Mouse (Mus musculus) adrenal gland, adult (tissue): ENCODE results near the gene Mgat4a.
A peak's percentile ranks its signal among the peaks of the same experiment; 100 is the strongest.

Source experiments
- DNase-seq, 2 experiments: peaks; one replicate each; pipeline ENCODE4 v3.0.0; 2022 to 2023; ENCODE audit warnings: low spot score in 1 of 2; ENCODE audit not compliant: inconsistent age in 2 of 2

The Mgat4a gene

DNA sequence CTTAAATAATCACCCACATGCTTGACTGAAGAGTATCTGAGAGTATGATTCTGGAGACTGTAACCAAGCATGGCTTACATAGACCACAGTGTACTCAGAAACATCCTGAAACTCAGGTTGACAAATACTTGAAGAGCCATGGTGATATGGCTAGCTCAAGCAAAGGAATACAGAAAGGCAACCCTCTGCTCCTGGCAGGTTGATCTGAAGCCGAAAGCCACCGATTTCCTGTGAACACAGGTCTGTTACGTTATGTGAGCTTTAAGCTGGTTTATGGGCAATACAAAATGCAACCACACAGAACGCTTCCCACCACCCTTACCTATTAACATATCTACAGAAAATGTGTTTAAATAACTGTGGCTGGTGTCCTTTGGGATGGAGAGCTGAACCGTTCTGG, 71.8 kb downstream of the Mgat4a start:
- no peak for DNase-seq

DNA sequence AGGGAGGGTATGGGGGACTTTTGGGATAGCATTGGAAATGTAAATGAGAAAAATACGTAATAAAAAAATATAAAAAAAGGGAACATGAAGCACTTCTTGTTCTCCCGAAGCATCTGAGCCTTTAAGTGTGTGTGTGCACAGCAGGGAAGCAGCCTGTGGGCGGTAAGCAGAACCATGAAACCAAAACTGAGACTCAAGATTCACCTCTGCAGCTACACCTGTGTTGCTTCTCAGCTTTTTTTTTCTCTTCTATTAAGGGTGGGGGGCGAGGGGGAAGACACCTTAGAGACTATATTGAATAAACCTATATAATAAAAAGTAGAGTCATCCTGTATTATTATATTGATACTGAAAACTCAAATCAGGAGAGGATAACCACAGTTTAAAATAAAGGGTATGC, 73.0 kb downstream of the Mgat4a start:
- no peak for DNase-seq

DNA sequence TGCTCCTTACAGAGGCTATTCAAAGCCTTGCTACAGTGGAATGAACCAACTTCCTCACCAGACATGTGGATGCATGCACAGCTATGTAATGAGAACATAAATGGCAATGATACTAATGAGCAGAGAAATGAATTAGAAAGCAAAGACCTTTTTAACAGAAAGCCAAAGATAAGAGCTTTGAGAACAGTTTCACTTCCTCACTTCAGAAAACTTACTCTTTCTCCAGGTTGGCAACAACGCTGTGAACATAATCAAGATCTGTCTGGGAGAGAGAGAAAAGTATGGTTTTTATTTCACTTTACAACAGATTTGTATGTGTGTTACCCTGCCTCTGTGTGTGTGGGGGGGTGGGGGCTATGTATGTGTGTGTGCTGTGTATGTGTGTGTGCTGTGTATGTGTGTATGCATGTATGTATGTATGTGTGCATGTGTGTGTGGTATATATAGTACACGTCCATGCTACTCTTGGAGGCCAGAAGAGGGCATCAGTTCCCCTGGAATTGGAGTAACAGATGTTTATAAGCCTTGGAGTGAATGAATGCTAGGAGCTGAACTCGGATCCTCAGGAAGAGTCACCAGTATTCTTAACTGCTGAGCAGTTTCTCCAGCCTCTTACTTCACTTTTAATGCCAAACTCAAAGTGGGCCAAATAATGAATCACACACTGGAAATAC, 74.4 kb downstream of the Mgat4a start:
- DNase-seq: no peak

DNA sequence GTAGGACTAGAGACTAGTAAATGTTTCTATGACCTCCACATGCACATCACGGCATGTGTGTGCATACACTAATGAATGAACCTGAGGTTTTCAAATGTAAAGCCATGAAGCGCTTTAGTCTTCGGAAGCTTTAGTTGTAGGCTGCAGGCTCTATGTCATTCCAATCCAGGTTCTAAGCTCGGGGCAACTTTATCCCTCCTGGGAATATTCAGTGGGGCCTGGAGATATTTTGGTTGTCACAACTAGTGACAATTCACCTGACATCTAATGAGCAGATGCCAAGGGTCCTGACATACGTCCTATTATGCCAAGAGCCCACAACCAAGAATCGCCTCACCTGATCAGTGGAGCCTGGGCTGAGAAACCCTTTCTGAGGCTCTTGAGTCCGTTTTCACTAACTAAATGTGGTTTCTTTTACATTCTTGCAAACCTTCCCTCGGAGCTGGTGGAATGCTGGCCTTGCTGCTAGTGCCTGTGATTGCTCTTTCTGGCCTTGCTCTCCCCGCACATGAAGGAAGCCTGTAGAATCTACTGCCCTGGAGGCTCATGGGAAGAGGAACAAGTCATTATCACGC, 75.9 kb downstream of the Mgat4a start:
- DNase-seq: no peak

GRCm38 (mm10) chr1:37457546-37457945, 83.3 kb downstream of the Mgat4a start:
- DNase-seq: no peak

DNA sequence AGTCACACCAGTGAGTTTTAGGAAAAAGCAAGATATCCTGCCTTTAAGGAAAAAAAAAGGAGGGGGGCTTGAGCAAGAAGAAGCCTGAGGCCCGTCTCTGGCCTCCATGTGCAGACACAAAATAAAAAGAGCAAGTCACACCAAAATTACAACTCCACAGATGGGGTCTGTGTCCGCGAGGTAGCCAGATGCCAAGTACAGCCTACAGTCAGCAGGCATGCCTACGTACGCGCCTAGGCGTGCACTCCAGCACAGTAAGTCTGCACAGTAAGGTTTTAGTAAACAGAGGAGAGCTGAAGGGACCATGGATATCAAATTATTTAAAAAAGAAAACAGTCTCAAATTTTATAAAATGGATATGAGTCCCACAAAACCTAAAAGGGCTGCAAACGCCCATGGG, 89.5 kb downstream of the Mgat4a start:
- DNase-seq: no peak

GRCm38 (mm10) chr1:37448361-37449095, 92.3 kb downstream of the Mgat4a start:
- peak; percentile 40 to 83 for DNase-seq

DNA sequence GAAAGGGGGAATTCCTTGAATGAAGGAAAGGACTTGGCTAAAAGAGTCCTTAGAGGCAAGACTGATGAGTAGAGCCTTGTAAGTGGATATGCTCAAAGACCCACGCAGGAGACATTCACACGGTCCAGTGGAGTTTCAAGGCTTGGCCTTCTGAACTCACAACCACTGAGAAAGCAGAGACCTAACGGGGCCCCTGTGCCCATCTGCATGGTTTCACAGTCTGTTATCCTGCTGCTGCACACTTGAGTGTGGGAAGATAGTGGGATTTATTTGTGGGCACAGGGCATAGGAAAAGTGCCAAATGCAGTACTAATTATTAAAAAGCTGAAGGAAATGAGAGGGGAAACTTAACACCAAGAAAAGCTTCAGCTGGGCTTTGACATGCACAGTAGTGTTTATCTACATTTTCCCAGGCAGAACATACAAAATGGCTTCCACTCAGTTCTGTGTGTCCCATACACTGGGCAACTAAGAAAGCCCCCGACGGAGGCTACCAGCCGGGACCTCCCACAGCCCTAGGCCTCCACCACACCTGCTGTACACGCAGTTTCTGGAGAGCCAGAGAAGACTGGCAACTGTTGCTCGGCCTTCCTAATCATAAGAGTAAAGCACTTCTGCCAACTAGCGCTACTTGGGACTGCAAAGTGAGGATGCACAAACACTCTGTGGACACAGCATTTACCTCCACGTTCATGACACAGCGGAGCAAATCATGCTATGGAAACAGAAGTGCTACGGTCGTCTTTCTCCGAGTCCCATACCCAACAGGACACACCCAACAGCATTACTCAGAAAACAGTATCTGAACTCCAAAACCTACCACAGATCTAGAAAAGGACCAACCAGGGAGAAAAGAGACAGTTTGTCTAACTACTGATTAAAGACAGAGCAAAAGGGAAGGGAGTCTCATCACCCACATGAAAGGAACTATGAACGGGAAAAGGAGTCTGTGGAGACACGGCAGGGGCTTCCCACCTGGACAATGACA, 97.7 kb downstream of the Mgat4a start:
- DNase-seq: no peak

DNA sequence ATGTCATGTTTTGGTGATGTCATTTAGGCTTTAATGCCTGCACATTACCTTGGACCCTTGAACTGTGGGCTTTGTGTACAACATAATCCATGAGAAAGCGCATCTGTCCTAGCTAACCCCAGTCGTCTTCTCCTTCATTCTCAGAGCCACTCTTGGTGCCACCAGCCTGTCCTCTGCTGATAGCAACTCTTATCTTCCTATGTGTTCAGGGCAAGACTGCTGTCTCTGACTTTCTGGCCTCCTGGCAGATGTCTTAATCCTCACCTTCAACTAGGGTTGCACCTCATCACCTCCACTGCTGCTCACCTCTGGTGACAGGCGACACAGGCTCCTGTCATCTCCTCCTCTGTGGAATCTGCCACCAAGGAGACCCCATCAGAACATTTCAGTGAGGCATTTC, 104.4 kb downstream of the Mgat4a start:
- no peak for DNase-seq

GRCm38 (mm10) chr1:37430297-37430840, 110.4 kb downstream of the Mgat4a start:
- peak in 1 of 2 experiments; percentile 29 for DNase-seq

DNA sequence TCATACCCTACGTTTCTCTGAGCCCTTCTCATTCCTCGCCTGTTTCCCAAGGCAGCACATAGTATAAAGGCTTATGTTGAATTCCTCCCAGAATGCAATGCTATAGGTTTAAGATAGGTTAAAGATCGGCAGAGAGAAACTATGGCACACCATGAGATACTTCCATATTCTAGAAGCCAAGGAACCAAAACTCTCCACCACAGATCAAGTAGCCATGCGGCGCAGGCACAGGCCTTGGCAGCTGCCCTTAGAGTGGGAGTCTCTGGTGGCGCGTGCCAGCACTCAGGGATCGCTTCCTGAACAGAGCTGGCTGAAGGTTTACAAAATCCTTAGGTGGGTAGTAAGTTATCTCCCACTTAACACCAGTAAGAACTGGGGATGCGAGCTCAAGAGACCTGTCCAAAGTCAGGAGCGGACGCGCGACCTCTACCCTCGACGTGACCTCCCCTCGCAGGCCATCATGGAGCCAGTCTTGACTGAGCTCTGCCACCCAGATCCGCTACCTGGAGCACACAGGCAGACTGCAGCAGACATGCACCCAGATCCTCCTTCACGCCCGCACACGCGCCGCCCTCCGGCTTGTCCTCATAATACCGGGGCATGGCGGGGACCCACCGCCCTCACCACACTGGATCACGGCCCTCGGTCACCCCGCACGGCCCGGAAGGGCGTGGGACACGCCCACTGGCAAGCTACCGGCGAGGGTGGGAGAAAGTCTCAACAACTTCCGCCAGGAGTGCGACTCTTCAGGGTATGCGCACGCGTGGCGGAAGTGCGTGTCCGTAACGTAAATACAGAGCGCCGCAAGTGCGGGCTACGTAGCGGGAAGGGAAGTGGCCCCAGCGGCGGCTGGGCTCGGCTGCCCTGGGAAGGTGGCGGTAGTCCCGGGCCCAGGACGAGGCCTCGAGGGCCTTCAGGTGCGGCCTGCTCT, 111.2 kb downstream of the Mgat4a start, which contains the start of the genes Coa5 and Unc50:
Gene Coa5 (minus strand): TSS at position 738 of the 931 bp plus-strand sequence.
Gene Unc50 (plus strand): TSS at position 774 of the 931 bp plus-strand sequence.
- DNase-seq: peak; percentile 97 to 98

DNA sequence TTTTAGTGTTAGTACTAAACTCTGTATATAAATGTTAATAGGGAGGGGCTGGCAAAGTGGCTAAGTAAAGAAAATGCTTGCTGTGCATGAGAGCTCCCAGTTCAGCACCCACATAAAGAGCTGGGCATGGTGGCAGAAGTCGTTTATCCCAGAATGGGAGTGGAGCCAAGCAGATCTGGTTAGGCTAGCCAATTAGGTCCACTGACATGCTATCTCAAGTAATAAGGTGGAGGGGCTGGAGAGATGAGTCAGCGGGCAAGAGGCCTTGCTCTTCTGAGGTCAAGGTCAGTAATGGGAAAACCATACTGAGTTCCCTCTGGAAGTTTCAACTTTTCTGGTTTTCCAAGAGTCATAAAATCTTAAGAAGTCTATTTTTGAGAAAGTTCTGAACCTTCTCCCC, 111.9 kb downstream of the Mgat4a start:
- DNase-seq: peak; percentile 61 to 80

DNA sequence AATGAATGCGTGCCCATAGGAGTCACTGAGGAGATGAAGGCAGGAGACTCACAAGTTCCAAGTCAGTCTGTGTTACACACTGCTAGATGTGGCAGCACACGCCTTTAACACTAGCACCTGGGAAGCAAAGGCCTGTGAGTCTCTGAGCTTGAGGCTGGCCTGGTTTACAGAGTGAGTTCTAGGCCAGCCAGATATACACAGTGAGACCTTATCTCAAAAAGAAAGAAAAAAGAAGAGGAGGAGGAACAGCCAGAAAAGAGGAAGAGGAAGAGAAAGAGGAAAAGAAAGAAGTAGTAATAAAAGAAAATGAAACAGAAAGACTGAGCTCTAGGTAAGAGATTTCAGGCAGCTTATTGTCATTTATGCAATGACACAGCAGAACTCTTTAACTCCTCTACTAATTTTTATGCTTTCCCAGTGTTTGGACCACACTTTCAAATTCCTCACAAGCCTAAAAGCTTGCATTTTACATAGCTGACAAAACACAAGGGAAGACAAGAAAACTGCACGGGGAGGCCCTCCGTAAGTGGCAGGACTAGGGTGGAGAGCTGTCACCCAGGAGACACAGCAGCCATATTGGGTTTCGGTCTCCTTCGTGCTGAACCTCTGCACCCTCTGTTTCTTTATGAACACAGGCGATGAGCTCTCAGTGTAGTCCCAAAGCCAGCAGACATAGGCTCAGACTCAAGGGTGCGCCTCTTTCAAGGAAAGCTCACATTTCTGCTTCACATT, 113.5 kb downstream of the Mgat4a start:
- no peak for DNase-seq

DNA sequence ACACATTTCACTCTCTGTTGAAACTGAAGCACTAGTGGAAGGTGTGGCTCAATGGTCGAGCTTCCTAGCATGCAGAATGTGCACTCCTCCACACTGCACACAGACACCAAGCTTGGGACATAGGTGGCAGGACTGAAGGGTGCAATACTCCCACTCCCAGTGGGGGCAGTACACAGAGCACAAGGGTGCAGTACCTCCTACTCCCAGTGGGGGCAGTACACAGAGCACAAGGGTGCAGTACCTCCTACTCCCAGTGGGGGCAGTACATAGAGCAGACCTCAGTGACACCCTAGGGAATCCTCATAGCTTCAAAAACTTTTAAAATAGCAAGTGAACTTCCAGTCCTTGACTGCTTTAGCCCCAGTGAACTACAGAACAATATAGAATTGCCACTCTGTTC, 121.4 kb downstream of the Mgat4a start:
- DNase-seq: peak; percentile 32 to 76

- no peak for DNase-seq
Observed at GRCm38 (mm10) chr1:37415394-37415793, 125.4 kb downstream of the Mgat4a start.

DNA sequence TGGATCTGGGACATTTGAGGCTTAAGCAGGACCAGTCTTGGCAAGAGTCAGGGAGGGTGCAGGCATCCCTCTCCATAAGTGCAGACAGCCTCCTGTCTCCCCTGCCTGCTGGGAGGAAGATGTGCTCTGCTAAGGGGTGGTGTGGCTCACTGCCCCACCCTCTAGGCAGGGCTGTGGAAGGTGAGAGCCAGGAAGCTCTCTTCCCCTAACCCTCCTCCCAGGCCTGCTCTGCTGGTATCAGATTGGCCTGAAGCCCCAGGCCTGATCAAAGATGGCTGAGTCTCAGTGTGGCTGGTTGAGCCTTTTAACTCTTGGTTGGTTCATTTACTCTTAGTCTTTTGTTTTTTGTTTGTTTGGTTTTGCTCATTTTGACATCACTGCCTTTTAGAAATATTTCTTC, 131.2 kb downstream of the Mgat4a start:
- no peak for DNase-seq

DNA sequence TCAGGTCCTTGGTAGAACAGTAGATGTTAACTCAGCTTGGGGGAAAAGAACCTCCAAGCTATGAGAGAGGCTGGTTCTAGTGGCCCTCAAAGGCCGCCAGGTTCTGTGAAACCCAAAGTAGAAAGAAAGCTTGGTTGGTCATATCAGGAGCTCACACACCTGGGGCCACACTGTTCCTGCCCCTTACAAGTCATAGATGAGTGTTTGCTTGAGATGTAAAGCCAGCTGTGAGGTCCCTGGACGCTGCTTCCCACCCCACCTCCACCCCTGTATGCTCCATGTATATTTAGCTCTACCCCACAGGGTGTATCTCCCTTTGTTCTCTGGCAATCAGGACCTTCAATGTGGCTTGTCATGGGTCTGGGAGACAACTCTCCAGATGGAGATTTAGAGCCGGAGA, 132.1 kb downstream of the Mgat4a start:
- DNase-seq: no peak

DNA sequence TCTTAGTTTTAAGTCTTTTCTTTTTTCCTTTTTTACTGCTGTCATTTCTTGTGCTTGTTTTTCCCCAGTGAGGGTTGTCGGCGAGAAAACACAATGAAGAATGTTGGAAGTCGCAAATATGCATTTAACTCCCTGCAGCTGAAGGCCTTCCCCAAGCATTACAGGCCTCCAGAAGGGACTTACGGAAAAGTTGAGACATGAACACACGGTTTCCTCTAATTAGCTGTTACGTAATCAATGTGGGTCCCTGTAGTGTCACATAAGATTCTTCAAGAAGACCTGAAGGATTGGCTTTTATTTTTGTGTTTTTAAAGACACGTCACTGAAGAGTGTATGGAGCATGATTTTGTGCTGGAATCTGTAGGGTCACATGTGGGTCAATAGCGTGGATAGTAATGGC, 132.8 kb downstream of the Mgat4a start:
- DNase-seq: no peak

- DNase-seq: no peak
Observed at GRCm38 (mm10) chr1:37407228-37407627, 133.6 kb downstream of the Mgat4a start.
